Mouse (Mus musculus) megakaryocyte, embryonic 14.5 days (primary cell): ENCODE data around the gene Pdgfb.

Experiments used
- FLI1 ChIP-seq: IDR thresholded peaks from 2 replicates; pipeline ENCODE4 v1.6.1; 2012; ENCODE audit warnings: low read length, inconsistent platforms, mixed read lengths
- GATA1 ChIP-seq: IDR thresholded peaks from 3 replicates; pipeline ENCODE4 v1.6.1; 2012; ENCODE audit warnings: mixed read lengths, low read length, inconsistent platforms, borderline replicate concordance

DNA sequence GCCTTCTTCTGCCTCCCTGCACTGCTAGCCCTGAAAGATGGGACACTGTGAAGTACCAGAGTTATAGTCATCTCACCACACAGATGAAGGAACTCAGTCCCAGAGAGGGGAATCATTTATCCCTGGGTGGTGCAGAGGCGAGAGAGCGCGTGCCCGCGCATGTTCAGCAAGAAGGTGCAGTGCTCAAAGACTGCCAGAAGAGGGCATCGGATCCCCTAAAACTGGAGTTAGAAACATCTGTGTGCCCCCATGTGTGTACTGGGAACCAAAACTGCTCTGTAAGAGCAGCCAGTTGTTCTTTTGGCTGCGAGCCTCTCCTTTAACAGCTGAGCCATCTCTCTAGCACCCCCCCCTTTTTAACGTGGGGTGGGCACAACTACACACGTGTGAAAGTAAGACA lies 68.0 kb downstream of the Pdgfb start:
- no peak for TF ChIP-seq FLI1
- no peak for TF ChIP-seq GATA1
